Mouse (Mus musculus) activated CD4-positive, CD25-positive, alpha-beta regulatory T cell (primary cell): ENCODE measurements around the gene Gm10912. TPM values are rescaled to one million over a fixed set of nuclear protein-coding genes. Genes with fewer than 3 reads are reported as not detected.

Experiments
- polyA plus RNA-seq, 2 experiments: library from polyadenylated mRNA; unstranded; fragments of 100-300 nt; shearing (Covaris generic); gene quantifications; one replicate each; pipeline ENCODE4 v1.2.1; 2017

The Gm10912 gene
- under 1 TPM in 1 of 2 experiments, not detected in 1; 0.65 TPM for polyA plus RNA-seq

DNA sequence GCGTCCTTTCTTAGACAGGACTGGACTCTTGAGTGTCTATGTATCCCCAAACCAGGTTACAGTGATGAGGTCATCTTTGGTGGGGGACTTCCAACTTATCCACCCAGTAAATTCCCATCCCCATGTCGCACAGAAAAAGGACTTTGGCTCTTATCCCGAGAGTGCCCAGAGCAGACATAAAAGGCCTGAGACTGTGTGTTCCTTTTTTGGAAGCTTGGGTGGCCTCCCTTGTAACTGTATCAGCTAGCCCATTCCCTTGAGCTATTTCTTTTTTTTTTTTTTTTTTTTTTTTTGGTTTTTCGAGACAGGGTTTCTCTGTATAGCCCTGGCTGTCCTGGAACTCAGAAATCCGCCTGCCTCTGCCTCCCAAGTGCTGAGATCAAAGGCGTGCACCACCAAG, at the start of gene Gm10912:
TSS of gene Gm10912 (plus strand) at position 301 of the 400 bp plus-strand sequence.

DNA sequence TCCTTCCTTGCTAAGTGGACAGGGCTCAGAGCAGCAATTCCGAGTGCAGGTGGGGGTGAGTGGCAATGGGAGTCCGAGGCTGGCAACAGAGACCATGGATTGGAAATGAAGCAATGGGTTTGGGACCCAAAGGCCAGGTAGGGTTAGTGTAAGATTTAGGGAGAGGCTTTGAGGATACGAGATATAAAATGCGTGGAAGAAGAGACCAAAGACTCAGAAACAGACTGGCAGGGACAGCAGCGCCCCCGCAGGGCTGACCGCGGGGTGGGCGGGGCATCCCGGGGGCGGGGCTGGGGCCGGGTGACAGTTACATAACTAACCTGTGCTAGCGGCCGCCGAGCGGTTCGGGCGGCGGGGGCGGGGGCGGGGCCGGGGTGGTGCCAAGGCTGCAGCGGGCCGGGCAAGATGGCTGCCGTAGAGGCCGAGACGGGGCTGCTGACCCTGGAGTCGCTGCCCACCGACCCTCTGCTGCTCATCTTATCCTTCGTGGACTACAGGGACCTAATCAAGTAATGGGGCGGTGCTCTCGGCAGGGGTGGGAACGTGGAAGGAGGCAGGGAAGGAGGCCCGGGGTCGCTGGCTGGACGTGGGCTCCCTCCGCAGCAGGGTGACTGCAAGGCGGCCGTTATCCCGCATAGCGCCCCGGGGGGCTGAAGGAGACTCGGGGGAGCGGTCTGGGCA, 38.0 kb upstream of the Gm10912 start, which contains the start of gene Fbxo3:
TSS of gene Fbxo3 (plus strand) at position 264 of the 681 bp plus-strand sequence.

DNA sequence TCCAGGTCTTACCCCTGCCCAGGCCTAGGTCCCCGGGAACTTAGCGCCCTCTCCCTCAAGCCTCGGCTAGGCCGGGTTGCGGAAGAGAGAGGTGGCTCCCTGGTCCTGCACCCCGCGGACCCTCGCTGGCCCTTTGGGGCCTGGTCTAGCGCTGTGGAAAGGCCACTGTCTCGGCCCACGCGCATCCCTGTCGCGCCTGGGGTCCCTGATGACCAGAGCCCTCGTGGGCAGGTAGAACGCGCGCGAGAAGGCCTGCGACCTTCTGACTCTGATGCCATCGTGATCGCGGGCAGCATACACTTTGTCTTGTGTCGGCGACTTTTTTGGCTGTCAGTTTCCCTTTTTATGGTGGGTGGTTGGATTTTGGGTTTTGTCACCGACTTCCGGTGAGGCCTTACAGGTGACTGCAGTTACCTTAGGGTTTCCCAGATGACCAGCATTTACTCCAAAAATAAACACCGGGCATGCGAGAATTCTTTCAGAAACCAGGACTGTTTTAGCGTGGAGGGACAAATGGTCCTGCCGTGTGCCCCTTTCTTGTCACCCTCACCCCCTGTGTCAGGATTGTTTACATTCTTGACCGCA, 37.4 kb upstream of the Gm10912 start, which contains the start of gene 4931422A03Rik:
TSS of gene 4931422A03Rik (minus strand) at position 223 of the 585 bp plus-strand sequence.

DNA sequence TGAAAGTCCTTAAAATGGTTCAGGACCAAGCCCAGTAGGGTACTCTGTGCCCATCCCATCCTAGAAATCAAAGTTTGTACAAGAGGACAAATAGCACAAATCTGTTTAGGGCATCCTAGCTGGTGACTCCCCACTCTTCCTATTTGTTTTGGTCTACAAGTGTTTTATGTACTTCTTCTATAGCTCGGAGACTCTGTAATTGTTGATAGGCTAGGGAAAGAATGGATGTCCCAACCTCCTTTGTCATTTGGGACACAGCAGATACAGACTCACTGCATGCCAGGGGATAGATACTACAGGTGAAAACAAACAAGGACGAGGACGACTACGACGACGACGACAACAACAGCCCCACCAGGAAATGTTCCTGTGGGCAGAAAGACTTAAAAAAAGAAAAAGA, 2.8 kb downstream of the Gm10912 start, which contains the start of gene Gm10799:
TSS of gene Gm10799 (minus strand) at position 101 of the 400 bp plus-strand sequence.

DNA sequence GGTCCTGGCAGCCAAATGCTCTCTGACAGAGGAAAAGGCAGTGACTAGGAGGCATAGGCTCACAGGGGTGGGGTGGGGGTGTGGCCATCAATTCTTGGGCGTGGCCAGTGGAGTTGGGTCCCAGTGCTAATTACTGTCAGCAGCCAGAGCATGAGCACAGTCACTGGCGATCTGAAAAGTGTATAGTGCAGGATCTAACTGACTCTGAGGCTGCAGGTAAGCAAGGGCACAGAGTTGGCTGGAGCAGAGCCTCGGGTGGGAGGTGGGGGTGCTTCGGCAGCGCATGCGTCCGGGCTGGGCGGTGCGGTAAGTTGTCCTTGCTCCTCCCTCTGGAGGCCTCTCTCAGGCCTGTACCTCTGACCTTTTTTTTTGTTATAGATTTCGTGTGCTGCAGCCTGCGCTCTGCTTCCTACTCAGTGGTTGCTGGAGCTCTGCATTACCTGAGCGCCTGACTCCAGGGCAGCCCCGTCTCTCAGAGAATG, 4.1 kb downstream of the Gm10912 start, which contains the start of gene Cd59b:
TSS of gene Cd59b (plus strand) at position 146 of the 482 bp plus-strand sequence.

DNA sequence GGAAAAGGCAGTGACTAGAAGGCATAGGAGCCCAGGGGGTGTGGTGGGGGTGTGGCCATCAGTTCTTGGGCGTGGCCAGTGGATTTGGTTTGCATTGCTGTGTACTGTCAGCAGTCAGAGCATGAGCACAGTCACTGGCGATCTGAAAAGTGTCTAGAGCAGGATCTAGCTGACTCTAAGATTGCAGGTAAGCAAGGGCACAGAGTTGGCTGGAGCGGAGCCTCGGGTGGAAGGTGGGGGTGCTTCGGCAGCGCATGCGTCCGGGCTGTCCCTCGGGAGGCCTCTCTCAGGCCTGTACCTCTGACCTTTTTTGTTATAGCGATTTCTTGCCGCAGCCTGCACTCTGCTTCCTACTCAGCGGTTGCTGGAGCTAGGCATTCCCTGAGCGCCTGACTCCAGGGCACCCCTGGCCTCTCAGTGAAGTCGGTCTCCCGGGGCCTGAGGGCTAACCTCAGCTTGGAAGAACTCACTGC, 30.2 kb downstream of the Gm10912 start, which contains the start of gene Cd59a:
TSS of gene Cd59a (plus strand) at position 61 of the 473 bp plus-strand sequence.

Other genes with a start within 250 kb of the Gm10912 start
- gene Lmo2, start 107.8 kb upstream of the Gm10912 start, polyA plus RNA-seq: 1 to 10 TPM; 2.7 to 5.4 TPM
- 10 to 100 TPM; 57.4 to 64.8 TPM for gene Fbxo3, start 38.1 kb upstream of the Gm10912 start, polyA plus RNA-seq
- gene 4931422A03Rik, start 37.5 kb upstream of the Gm10912 start, polyA plus RNA-seq: 1 to 10 TPM; 2.4 to 3.2 TPM
- not detected for gene Gm10799, start 2.7 kb downstream of the Gm10912 start, polyA plus RNA-seq
- under 1 TPM in 1 of 2 experiments, not detected in 1; 0.56 TPM for gene Cd59b, start 4.0 kb downstream of the Gm10912 start, polyA plus RNA-seq
- under 1 TPM; 0.41 TPM for gene Cd59a, start 30.0 kb downstream of the Gm10912 start, polyA plus RNA-seq
- not detected for gene A930018P22Rik, start 56.9 kb downstream of the Gm10912 start, polyA plus RNA-seq